Mouse (Mus musculus) heart, embryonic 16.5 days (tissue): ENCODE results near the gene Tet2. TPM values are rescaled to one million over a fixed set of nuclear protein-coding genes. Genes with fewer than 3 reads are reported as not detected.

ENCODE experiments used
- ATAC-seq: fragments of 200-750 bp; cut with Nextera tagmentation; replicated peaks from 2 replicates; pipeline ENCODE4 v1.8.0; 2017; ENCODE audit warnings: moderate number of reproducible peaks; ENCODE audit not compliant: insufficient read depth, low FRiP score; ENCODE audit errors: extremely low read depth
- H3K27ac ChIP-seq: fragments of 300-500 bp; sonication (generic); 2 replicates; pipeline ENCODE4 v1.5.1; 2014; ENCODE audit warnings: mild to moderate bottlenecking, low read length, control low read depth, moderate library complexity
- H3K27me3 ChIP-seq: fragments of 300-500 bp; sonication (generic); 2 replicates; pipeline ENCODE4 v1.6.1; 2014; ENCODE audit warnings: low read length, mixed read lengths; ENCODE audit not compliant: control insufficient read depth, insufficient read depth
- H3K36me3 ChIP-seq: fragments of 300-500 bp; sonication (generic); 2 replicates; pipeline ENCODE4 v1.6.1; 2014; ENCODE audit not compliant: control insufficient read depth, insufficient read depth
- H3K4me1 ChIP-seq: fragments of 300-500 bp; sonication (generic); 2 replicates; pipeline ENCODE4 v1.6.1; 2014; ENCODE audit warnings: low read length, mixed read lengths; ENCODE audit not compliant: control insufficient read depth, insufficient read depth
- H3K4me2 ChIP-seq: fragments of 300-500 bp; sonication (generic); 2 replicates; pipeline ENCODE4 v1.6.1; 2014; ENCODE audit warnings: low read depth, mild to moderate bottlenecking, control low read depth, low read length
- H3K4me3 ChIP-seq: fragments of 300-500 bp; sonication (generic); 2 replicates; pipeline ENCODE4 v1.5.1; 2014; ENCODE audit warnings: mild to moderate bottlenecking, control low read depth, low read length
- H3K9ac ChIP-seq: fragments of 300-500 bp; sonication (generic); 2 replicates; pipeline ENCODE4 v1.6.1; 2014; ENCODE audit warnings: low read length, control low read depth
- H3K9me3 ChIP-seq: fragments of 300-500 bp; sonication (generic); replicated peaks from 2 replicates; pipeline ENCODE4 v1.6.1; 2016; ENCODE audit warnings: low read length; ENCODE audit not compliant: control insufficient read depth
- WGBS: fragments of 180-500 bp; shearing (Covaris S2); extraction: QIAGEN DNeasy Blood & Tissue Kit; methylation state at CpG from one replicate; pipeline ENCODE4 v1.1.7; 2014; 5-methylcytosine and 5-hydroxymethylcytosine counted together
- polyA plus RNA-seq: library from polyadenylated mRNA; unstranded; fragments of >200 nt; fragmentation: Nextera tagmentation; extraction: Ambion mirVana; gene quantifications from 2 replicates; pipeline ENCODE4 v1.2.1, GENCODE M21; 2015

Tet2 gene
- polyA plus RNA-seq, 1 experiment from 2014 or later = 11.3 TPM

GRCm38 (mm10) chr3:133516137-133516536, 28.8 kb downstream of the Tet2 start:
- peak; percentile 89 for ATAC-seq
- Histone ChIP-seq H3K9me3 (no peaks in the 10 kb centered on the region), H3K27me3 (no peaks in the 10 kb centered on the region), H3K36me3 (peaks cover 11% of the 10 kb centered on the region), H3K27ac (peak overlapping the region; percentile 23; the same call in 1 of the 2 replicates), H3K4me3 (no peak overlapping the region), H3K9ac (no peak overlapping the region), H3K4me2 (no peak overlapping the region), H3K4me1 (peaks cover 16% of the 10 kb centered on the region)
- 16% methylated on average over 6 of the region's 6 CpGs for WGBS

GRCm38 (mm10) chr3:133515204-133515969, 29.6 kb downstream of the Tet2 start:
- H3K4me1 ChIP-seq = peaks cover 16% of the 10 kb centered on the region
- no peak overlapping the region for H3K9ac ChIP-seq
- H3K27ac ChIP-seq = peak overlapping the region; percentile 23; the same call in 1 of the 2 replicates
- no peak for ATAC-seq
- WGBS = 90% methylated on average over 8 of the region's 8 CpGs
- no peaks in the 10 kb centered on the region for H3K27me3 ChIP-seq
- H3K4me3 ChIP-seq = no peak overlapping the region
- H3K9me3 ChIP-seq = no peaks in the 10 kb centered on the region
- H3K4me2 ChIP-seq = no peak overlapping the region
- peaks cover 11% of the 10 kb centered on the region for H3K36me3 ChIP-seq

- ATAC-seq = no peak
- no peak overlapping the region for H3K4me2 ChIP-seq
Measured at GRCm38 (mm10) chr3:133514290-133514689, 30.6 kb downstream of the Tet2 start.

GRCm38 (mm10) chr3:133513475-133513874, 31.5 kb downstream of the Tet2 start:
- H3K4me3 ChIP-seq = no peak overlapping the region
- H3K27ac ChIP-seq = no peak overlapping the region
- H3K4me2 ChIP-seq = no peak overlapping the region
- H3K27me3 ChIP-seq = no peaks in the 10 kb centered on the region
- H3K9me3 ChIP-seq = no peaks in the 10 kb centered on the region
- no peak overlapping the region for H3K9ac ChIP-seq
- H3K36me3 ChIP-seq = peaks cover 11% of the 10 kb centered on the region
- 85% methylated on average over 7 of the region's 7 CpGs for WGBS
- H3K4me1 ChIP-seq = peaks cover 16% of the 10 kb centered on the region
- ATAC-seq = no peak

More at GRCm38 (mm10) chr3:133514290-133514689, 30.6 kb downstream of the Tet2 start:
- 84% methylated on average over 12 of the region's 12 CpGs for WGBS
- Histone ChIP-seq H3K27me3 (no peaks in the 10 kb centered on the region), H3K36me3 (peaks cover 11% of the 10 kb centered on the region), H3K9ac (no peak overlapping the region), H3K27ac (no peak overlapping the region), H3K4me3 (no peak overlapping the region), H3K4me1 (peaks cover 16% of the 10 kb centered on the region), H3K9me3 (no peaks in the 10 kb centered on the region)

GRCm38 (mm10) chr3:133510368-133510767, 34.6 kb downstream of the Tet2 start:
- H3K27me3 ChIP-seq = no peaks in the 10 kb centered on the region
- no peak overlapping the region for H3K4me3 ChIP-seq
- no peaks in the 10 kb centered on the region for H3K9me3 ChIP-seq
- H3K9ac ChIP-seq = no peak overlapping the region
- H3K4me2 ChIP-seq = no peak overlapping the region
- no peaks in the 10 kb centered on the region; the same call in 1 of the 2 replicates for H3K4me1 ChIP-seq
- H3K36me3 ChIP-seq = peaks cover 13% of the 10 kb centered on the region
- 81% methylated on average over 4 of the region's 4 CpGs for whole genome bisulfite sequencing
- no peak for ATAC-seq
- no peak overlapping the region for H3K27ac ChIP-seq

- H3K4me3 ChIP-seq = no peak overlapping the region
- no peaks in the 10 kb centered on the region for H3K4me1 ChIP-seq
- ATAC-seq = no peak
- no peak overlapping the region for H3K27ac ChIP-seq
- H3K9ac ChIP-seq = no peak overlapping the region
- peaks cover 13% of the 10 kb centered on the region for H3K36me3 ChIP-seq
- H3K27me3 ChIP-seq = no peaks in the 10 kb centered on the region
- no peak overlapping the region for H3K4me2 ChIP-seq
- WGBS = 82% methylated on average over 2 of the region's 2 CpGs
- no peaks in the 10 kb centered on the region for H3K9me3 ChIP-seq
Measured at GRCm38 (mm10) chr3:133509796-133510195, 35.1 kb downstream of the Tet2 start.

- no peak overlapping the region for H3K27ac ChIP-seq
- no peak for ATAC-seq
- no peak overlapping the region for H3K4me3 ChIP-seq
- no peak overlapping the region for H3K4me2 ChIP-seq
- WGBS = 90% methylated on average over 3 of the region's 3 CpGs
- H3K9me3 ChIP-seq = no peaks in the 10 kb centered on the region
- H3K36me3 ChIP-seq = peaks cover 11% of the 10 kb centered on the region
- no peak overlapping the region for H3K9ac ChIP-seq
- no peaks in the 10 kb centered on the region for H3K4me1 ChIP-seq
- H3K27me3 ChIP-seq = no peaks in the 10 kb centered on the region
Measured at GRCm38 (mm10) chr3:133508881-133509280, 36.1 kb downstream of the Tet2 start.

GRCm38 (mm10) chr3:133506289-133506954, 38.5 kb downstream of the Tet2 start:
- Histone ChIP-seq H3K9ac (no peak overlapping the region), H3K36me3 (peaks cover 3% of the 10 kb centered on the region; the same call in 1 of the 2 replicates), H3K9me3 (no peaks in the 10 kb centered on the region), H3K4me2 (no peak overlapping the region), H3K4me3 (no peak overlapping the region), H3K4me1 (no peaks in the 10 kb centered on the region), H3K27me3 (no peaks in the 10 kb centered on the region), H3K27ac (no peak overlapping the region)
- WGBS = 82% methylated on average over 9 of the region's 9 CpGs
- ATAC-seq = no peak

- Histone ChIP-seq H3K4me3 (no peak overlapping the region), H3K27me3 (no peaks in the 10 kb centered on the region)
- WGBS = 76% methylated on average over 7 of the region's 7 CpGs
Measured at GRCm38 (mm10) chr3:133496953-133497352, 48.0 kb downstream of the Tet2 start.

More at GRCm38 (mm10) chr3:133496953-133497352, 48.0 kb downstream of the Tet2 start:
- H3K4me2 ChIP-seq = no peak overlapping the region
- no peaks in the 10 kb centered on the region for H3K9me3 ChIP-seq
- no peak for ATAC-seq
- H3K36me3 ChIP-seq = no peaks in the 10 kb centered on the region
- no peaks in the 10 kb centered on the region for H3K4me1 ChIP-seq
- no peak overlapping the region for H3K27ac ChIP-seq
- no peak overlapping the region for H3K9ac ChIP-seq
